Mouse (Mus musculus) hindbrain, embryonic 13.5 days (tissue): ENCODE measurements around the gene Vars2. TPM values are rescaled to one million over a fixed set of nuclear protein-coding genes. Genes with fewer than 3 reads are reported as not detected.

Source experiments
- ATAC-seq: fragments of 200-750 bp; cut with Nextera tagmentation; 2 replicates; pipeline ENCODE4 v1.8.0; 2017; ENCODE audit warnings: moderate TSS enrichment; ENCODE audit not compliant: low FRiP score
- H3K27ac ChIP-seq: fragments of 300-500 bp; sonication (generic); 2 replicates; pipeline ENCODE4 v1.5.1; 2015; ENCODE audit warnings: inconsistent platforms, mild to moderate bottlenecking, moderate library complexity
- H3K27me3 ChIP-seq: fragments of 300-500 bp; sonication (generic); 2 replicates; pipeline ENCODE4 v1.6.1; 2015; ENCODE audit warnings: mild to moderate bottlenecking, inconsistent platforms
- H3K36me3 ChIP-seq: fragments of 300-500 bp; sonication (generic); 2 replicates; pipeline ENCODE4 v1.6.1; 2015; ENCODE audit warnings: mild to moderate bottlenecking, inconsistent platforms
- H3K4me1 ChIP-seq: fragments of 300-500 bp; sonication (generic); replicated peaks from 2 replicates; pipeline ENCODE4 v1.6.1; 2015; ENCODE audit warnings: inconsistent platforms
- H3K4me2 ChIP-seq: fragments of 300-500 bp; sonication (generic); 2 replicates; pipeline ENCODE4 v1.6.1; 2015; ENCODE audit warnings: inconsistent platforms, mild to moderate bottlenecking, moderate library complexity
- H3K4me3 ChIP-seq: fragments of 300-500 bp; sonication (generic); 2 replicates; pipeline ENCODE4 v1.5.1; 2015; ENCODE audit warnings: mild to moderate bottlenecking, inconsistent platforms
- H3K9ac ChIP-seq: fragments of 300-500 bp; sonication (generic); 2 replicates; pipeline ENCODE4 v1.6.1; 2015; ENCODE audit warnings: mild to moderate bottlenecking, inconsistent platforms
- H3K9me3 ChIP-seq: fragments of 300-500 bp; sonication (generic); 2 replicates; pipeline ENCODE4 v1.6.1; 2016; ENCODE audit warnings: inconsistent platforms
- WGBS: fragments of 180-500 bp; shearing (Covaris S2); methylation state at CpG from one replicate; pipeline ENCODE4 v1.1.7; 2015; 5-methylcytosine and 5-hydroxymethylcytosine counted together
- polyA plus RNA-seq: library from polyadenylated mRNA; unstranded; fragments of >200 nt; fragmentation: Nextera tagmentation; extraction: Ambion mirVana; gene quantifications from 2 replicates; pipeline ENCODE4 v1.2.1, GENCODE M21; 2015

Gene Vars2
- polyA plus RNA-seq, 1 experiment from 2014 or later, result 11.8 TPM

DNA sequence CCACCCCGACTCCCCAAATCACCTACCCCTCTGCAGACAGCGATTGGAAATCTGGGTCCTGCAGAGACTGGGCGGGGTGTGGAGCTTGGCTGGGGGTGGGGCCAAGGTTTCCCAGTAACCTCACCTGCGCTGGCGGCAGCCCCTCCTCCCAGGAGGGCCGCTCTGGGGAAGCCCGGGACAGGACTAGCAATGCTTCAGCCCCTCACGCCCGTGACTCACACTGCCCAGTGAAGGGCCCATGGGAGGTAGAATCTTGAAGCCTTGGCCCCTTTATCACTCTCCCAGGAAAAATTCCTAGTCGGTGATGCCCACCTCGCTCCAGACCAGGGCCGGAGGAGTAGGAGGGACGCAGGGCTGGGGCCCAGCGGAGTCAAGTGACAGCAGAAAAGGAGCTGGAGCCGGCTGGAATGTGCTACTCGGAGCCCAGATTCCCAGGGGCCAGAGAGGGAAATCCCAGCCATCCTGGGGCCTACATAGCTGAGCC is 34.6 kb upstream of the Vars2 start:
- Histone ChIP-seq H3K36me3 (no peaks in the 10 kb centered on the region), H3K27ac (peak overlapping the region; percentile 99), H3K9me3 (no peaks in the 10 kb centered on the region), H3K4me2 (peak overlapping the region; percentile 76), H3K27me3 (no peaks in the 10 kb centered on the region), H3K4me1 (peaks cover 68% of the 10 kb centered on the region), H3K9ac (peak overlapping the region; percentile 97), H3K4me3 (peak overlapping the region; percentile 77)
- no peak for ATAC-seq
- 3% methylated on average over 16 of the region's 16 CpGs for WGBS

DNA sequence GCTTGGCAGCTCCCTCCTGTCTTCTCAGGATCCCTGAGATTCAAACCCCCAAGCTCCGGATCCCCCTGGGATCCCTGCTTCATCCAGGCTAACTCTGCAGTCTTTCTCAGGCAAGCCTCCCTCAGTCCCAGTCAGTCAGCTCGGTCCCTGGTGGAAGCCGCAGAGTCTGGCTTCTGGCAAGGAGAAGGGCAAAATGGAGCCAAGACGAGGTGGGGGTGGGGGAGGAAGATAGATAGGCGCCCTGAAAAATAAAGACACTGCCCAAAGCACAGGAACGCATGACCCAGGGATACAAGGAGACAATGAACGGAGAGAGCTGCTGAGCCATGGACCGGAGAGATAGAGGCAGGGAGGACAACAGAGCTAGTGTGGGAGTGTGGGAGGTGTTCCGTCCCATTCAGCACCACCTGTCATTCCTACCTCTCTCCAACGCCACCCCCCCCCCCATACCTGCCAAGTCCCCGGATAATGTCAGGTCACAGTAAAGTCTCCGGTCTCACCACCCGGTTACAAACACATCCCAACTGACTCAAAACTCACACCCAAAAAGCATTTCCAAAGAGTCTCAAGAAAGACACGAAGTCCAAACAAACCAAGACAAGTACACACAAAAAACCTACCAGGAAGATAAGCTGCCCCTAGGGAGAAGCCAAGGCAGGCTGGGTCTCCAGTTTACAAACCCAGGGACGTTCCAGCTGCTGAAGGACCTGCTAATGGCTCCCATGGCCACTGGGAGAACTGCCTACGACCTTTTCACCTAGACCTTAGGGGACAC is 34.0 kb upstream of the Vars2 start:
- ATAC-seq, result no peak
- Histone ChIP-seq H3K27ac (peak overlapping the region; percentile 99), H3K27me3 (no peaks in the 10 kb centered on the region), H3K9me3 (no peaks in the 10 kb centered on the region), H3K36me3 (no peaks in the 10 kb centered on the region), H3K4me3 (peak overlapping the region; percentile 77), H3K4me2 (peak overlapping the region; percentile 76), H3K4me1 (peaks cover 74% of the 10 kb centered on the region), H3K9ac (peak overlapping the region; percentile 97)
- 1% methylated on average over 16 of the region's 16 CpGs for WGBS

DNA sequence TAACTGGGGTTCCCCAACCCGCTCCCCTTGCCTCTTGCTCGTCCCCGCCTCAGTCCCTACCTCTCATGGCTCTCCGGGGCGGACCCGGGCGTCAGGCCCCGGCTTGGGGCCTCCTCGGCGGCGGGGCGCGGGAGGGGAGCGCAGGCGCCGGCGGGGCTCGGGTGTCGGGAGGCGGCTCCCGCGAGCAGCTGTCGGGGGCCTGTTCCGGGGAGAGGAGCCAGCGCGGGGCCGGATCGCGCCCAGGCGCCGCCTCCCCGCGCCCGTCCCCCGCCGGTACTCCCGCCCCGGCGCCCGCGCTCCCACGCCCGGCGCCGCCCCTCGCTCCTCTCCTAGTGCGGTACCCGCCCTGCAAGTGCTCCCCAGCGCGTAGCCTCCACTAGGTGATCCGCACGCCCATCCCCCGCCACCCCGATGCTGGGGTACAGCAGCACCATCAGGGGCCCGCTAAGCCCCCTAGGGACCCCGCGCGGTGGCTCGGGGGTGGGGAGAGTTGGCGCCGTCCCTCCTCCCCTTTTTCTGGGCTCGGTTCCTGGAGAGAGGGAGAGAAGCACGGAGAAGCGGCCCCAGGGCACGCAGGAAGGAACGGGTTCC is 33.1 kb upstream of the Vars2 start:
- peak overlapping the region; percentile 99 for H3K27ac ChIP-seq
- peaks cover 79% of the 10 kb centered on the region for H3K4me1 ChIP-seq
- peak overlapping the region; percentile 77 for H3K4me3 ChIP-seq
- H3K36me3 ChIP-seq, result peaks cover 6% of the 10 kb centered on the region
- H3K4me2 ChIP-seq, result peak overlapping the region; percentile 76
- H3K27me3 ChIP-seq, result no peaks in the 10 kb centered on the region
- no peaks in the 10 kb centered on the region for H3K9me3 ChIP-seq
- ATAC-seq, result peak; percentile 49
- under 1% methylated on average over 45 of the region's 66 CpGs for WGBS
- peak overlapping the region; percentile 97 for H3K9ac ChIP-seq

DNA sequence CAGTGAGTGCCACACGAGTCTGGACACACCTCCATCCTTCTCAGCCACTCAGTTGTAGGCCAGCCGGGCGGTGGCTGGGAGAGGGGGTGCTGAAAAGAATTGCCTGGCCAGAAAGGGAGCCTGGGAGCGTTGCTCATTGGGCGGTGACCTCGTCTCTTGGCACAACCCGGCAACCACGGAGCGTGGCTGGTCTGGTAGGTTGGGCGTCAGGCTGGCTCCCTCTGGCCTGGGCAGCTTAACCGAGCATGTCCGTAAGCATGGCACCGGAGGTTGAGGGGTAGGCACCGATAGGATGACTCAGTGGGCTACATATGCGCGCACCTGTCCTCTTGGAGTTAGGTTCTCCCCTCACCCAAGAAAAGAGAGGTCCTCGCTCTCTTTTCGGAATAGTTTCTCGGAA is 32.5 kb upstream of the Vars2 start:
- Histone ChIP-seq H3K27me3 (no peaks in the 10 kb centered on the region), H3K36me3 (peaks cover 11% of the 10 kb centered on the region), H3K27ac (peak overlapping the region; percentile 99), H3K4me3 (peak overlapping the region; percentile 77), H3K4me1 (peaks cover 75% of the 10 kb centered on the region), H3K9ac (peak overlapping the region; percentile 97), H3K4me2 (peak overlapping the region; percentile 76), H3K9me3 (no peaks in the 10 kb centered on the region)
- 2% methylated on average over 19 of the region's 19 CpGs for WGBS
- no peak for ATAC-seq

DNA sequence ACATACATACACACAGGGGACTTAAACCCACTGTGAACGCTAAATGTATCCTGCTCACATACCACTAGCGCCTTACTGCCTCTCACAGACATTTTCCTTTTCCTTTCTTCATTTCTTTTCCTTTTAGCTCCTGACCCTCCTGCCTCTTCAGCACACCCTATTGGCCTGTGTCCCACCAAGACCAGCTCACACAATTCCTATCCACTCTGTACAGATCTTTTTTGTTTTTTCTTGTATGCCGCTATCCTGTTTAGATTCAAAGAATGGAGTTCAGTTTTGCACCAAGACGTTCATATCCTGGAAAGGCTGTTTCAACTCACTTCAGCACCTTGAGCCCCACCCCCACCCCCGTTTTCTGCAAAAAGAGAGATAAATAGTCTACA is 31.1 kb upstream of the Vars2 start:
- ATAC-seq, result no peak
- H3K4me3 ChIP-seq, result peak overlapping the region; percentile 77
- H3K36me3 ChIP-seq, result peaks cover 17% of the 10 kb centered on the region
- H3K4me2 ChIP-seq, result peak overlapping the region; percentile 76
- 18% methylated on average over 5 of the region's 5 CpGs for WGBS
- H3K9ac ChIP-seq, result peak overlapping the region; percentile 80
- no peaks in the 10 kb centered on the region for H3K9me3 ChIP-seq
- H3K27me3 ChIP-seq, result no peaks in the 10 kb centered on the region
- H3K4me1 ChIP-seq, result peaks cover 61% of the 10 kb centered on the region
- H3K27ac ChIP-seq, result peak overlapping the region; percentile 99

DNA sequence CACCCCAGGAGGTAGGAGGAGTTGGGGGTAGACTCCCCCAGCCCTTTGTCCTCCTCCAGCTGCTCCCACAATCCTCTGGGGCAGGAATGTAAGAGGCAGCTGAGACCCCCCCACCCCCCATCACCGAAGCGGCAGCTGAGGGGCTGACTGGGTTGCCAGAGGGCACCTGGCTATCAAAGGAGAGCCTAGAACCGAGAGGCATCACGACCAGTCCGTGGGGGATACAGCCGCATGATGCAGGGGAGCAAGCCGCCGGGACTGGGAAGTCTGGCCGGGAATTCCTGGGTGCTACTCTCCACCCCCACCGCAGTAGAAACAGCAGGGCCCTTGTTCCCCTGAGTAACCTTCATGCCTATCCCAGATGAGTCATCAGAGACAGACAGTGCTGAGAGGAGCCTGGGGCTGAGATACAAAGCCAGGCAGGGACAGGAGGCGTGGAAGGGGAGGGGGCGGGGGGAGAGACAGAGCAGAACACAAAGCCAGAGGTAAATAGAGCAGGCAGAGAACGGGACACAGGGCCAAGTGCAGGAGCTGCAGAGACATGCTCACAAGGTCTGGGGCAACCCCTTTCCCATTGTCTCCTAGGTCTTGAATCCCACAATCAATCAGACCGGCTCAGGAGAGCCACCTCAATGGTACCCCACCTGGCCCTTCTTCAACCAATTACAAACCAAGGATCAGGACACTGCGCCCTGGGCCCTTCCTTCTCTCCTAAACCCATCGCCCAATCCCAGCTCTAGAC is 30.5 kb upstream of the Vars2 start:
- peaks cover 58% of the 10 kb centered on the region for H3K4me1 ChIP-seq

DNA sequence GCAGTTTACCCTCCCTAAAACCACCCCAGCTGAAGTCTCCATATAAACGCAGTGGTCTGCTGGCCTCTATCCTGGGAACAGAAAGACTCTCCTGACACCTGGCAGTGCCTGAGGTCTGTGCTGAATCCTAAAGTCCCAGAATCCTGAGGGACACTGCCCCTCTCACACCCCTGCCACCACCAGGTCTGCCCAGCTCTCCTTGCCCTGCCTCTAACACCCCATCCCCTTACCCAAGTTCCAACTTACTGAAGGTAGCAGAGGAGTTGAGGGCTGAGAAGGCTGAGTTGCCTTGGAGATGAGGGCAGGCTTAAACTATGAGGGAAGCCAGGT is 30.0 kb upstream of the Vars2 start:
- peaks cover 55% of the 10 kb centered on the region for H3K4me1 ChIP-seq

More for the DNA sequence above, 30.5 kb upstream of the Vars2 start:
- Histone ChIP-seq H3K4me2 (peak overlapping the region; percentile 76), H3K27me3 (no peaks in the 10 kb centered on the region), H3K9ac (peak overlapping the region; percentile 80), H3K27ac (peak overlapping the region; percentile 99), H3K4me3 (peak overlapping the region; percentile 77), H3K36me3 (peaks cover 22% of the 10 kb centered on the region), H3K9me3 (no peaks in the 10 kb centered on the region)
- under 1% methylated on average over 16 of the region's 16 CpGs for WGBS
- ATAC-seq, result peak; percentile 67

DNA sequence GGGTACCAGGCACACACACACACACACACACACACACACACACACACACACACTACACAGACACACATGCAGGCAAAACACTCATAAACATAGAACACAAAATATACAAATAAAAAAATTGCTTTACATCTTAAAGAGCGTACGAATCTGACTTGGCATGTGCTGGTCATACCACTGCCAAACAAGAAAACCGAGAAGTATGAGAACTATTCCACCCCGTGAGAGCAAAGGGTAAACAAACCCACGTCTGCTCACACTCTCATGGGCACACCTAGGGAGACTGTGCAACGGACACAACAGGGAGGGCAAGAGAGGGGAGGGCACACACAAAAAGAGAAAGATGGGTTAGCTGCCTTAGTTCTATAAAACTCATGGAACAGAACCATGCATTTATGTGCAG is 29.3 kb upstream of the Vars2 start:
- Histone ChIP-seq H3K27ac (peak overlapping the region; percentile 99), H3K9me3 (no peaks in the 10 kb centered on the region), H3K27me3 (no peaks in the 10 kb centered on the region), H3K9ac (peak overlapping the region; percentile 80), H3K4me2 (peak overlapping the region; percentile 76), H3K4me1 (peaks cover 48% of the 10 kb centered on the region), H3K36me3 (peaks cover 35% of the 10 kb centered on the region), H3K4me3 (peak overlapping the region; percentile 77)
- WGBS, result 56% methylated on average over 6 of the region's 6 CpGs
- no peak for ATAC-seq

More for the DNA sequence above, 30.0 kb upstream of the Vars2 start:
- Histone ChIP-seq H3K4me2 (peak overlapping the region; percentile 76), H3K4me3 (peak overlapping the region; percentile 77), H3K36me3 (peaks cover 28% of the 10 kb centered on the region), H3K27ac (peak overlapping the region; percentile 99), H3K9me3 (no peaks in the 10 kb centered on the region), H3K27me3 (no peaks in the 10 kb centered on the region), H3K9ac (peak overlapping the region; percentile 80)
- no peak; the same call in 1 of the 2 replicates for ATAC-seq
- WGBS, result 11% methylated on average over 1 of the region's 1 CpGs

DNA sequence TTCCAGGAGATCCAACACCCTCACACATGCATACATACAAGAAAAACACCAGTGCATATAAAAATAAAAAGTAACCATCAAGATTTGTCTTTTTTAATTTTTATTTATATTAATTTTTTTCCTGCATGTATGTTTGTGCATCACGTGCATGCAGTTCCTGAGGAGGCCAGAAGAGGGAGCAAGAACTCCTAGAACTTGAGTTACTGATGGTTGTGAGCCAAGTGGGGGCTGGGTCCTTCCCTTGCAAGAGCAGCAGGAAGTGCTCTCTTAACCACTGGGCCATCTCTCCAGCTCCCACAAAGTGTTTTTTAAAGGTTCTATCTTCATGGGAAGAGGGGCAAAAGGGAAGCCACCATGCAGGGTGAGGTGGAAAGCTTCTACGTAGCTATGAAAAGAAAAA is 27.9 kb upstream of the Vars2 start:
- Histone ChIP-seq H3K4me1 (peaks cover 41% of the 10 kb centered on the region), H3K36me3 (peaks cover 49% of the 10 kb centered on the region)
- ATAC-seq, result no peak

DNA sequence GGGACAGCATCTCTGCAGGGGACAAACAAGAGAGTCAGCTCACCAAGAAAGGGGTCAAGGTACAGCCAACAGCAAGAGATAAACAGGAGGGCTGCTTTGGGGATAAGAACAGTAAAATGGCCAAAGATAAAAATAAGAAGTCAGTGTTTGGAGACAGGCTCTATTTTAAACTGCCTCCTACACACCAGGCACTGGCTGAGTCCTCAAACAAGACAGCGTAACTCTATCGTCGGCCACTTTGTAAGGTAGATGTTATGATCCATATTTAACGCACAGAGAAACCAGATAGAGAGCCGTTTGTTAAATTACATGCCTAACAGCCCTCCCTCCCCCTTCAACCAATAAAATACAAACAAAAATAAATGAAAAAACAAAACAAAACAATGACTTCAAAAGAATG is 26.5 kb upstream of the Vars2 start:
- H3K4me1 ChIP-seq, result peaks cover 30% of the 10 kb centered on the region
- no peak overlapping the region for H3K4me3 ChIP-seq
- H3K27me3 ChIP-seq, result no peaks in the 10 kb centered on the region
- WGBS, result 94% methylated on average over 5 of the region's 5 CpGs
- no peak for ATAC-seq
- H3K36me3 ChIP-seq, result peaks cover 62% of the 10 kb centered on the region
- no peak overlapping the region for H3K27ac ChIP-seq
- H3K9ac ChIP-seq, result 0 out of 2 replicates have a peak overlapping the region, but pooled peaks have one; percentile 19
- no peaks in the 10 kb centered on the region for H3K9me3 ChIP-seq
- no peak overlapping the region for H3K4me2 ChIP-seq

More for the DNA sequence above, 27.9 kb upstream of the Vars2 start:
- Histone ChIP-seq H3K9me3 (no peaks in the 10 kb centered on the region), H3K27me3 (no peaks in the 10 kb centered on the region), H3K27ac (no peak overlapping the region), H3K4me3 (no peak overlapping the region), H3K9ac (no peak overlapping the region), H3K4me2 (no peak overlapping the region)
- WGBS, result 91% methylated on average over 2 of the region's 2 CpGs

DNA sequence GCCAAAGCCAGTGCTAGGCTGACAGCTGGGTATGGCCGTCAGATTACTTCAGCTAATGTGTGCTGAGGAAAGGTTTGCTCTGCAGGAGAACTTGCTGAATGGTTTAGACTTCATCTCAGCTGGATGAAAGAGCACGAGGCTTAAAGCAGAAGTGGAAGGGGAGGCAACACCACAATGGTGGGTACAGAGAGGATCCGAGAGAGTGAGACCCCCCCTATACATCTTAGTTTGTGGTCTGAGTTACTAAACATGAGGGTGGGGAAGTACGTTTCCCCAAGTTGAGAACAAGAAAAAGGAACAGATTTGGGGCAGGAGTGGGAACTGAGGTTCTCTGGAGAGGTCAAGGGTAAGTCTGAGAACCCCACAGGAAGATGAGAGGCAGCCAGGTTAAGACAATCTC is 25.0 kb upstream of the Vars2 start:
- ATAC-seq, result no peak
- H3K9ac ChIP-seq, result no peak overlapping the region
- WGBS, result 88% methylated on average over 4 of the region's 4 CpGs

DNA sequence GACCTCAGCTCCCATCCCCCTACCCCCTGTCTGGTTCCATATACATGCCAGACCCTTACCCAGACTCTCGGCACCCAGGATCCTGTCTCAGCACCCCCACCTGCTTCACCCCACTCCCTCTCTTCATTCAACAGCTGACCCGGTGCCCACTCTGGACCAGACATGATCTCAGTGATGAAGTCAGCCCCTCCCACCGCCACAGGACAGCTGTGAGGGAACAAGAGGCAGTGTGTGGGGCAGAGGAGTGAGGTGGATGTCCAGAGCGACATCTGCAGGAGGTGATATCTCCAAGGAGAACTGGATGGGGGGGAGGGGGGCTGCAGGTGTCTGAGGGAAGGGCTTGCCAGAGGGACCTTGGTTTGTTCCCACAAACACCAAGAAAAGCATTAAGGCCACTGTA is 24.4 kb upstream of the Vars2 start:
- H3K9ac ChIP-seq, result no peak overlapping the region
- H3K4me2 ChIP-seq, result no peak overlapping the region
- no peak for ATAC-seq
- WGBS, result 78% methylated on average over 4 of the region's 4 CpGs
- H3K27me3 ChIP-seq, result no peaks in the 10 kb centered on the region
- H3K27ac ChIP-seq, result no peak overlapping the region
- H3K4me3 ChIP-seq, result no peak overlapping the region
- no peaks in the 10 kb centered on the region for H3K9me3 ChIP-seq
- H3K36me3 ChIP-seq, result peaks cover 83% of the 10 kb centered on the region
- H3K4me1 ChIP-seq, result peaks cover 10% of the 10 kb centered on the region

More for the DNA sequence above, 25.0 kb upstream of the Vars2 start:
- no peak overlapping the region for H3K4me2 ChIP-seq
- no peaks in the 10 kb centered on the region for H3K27me3 ChIP-seq
- peaks cover 15% of the 10 kb centered on the region for H3K4me1 ChIP-seq
- no peak overlapping the region for H3K27ac ChIP-seq
- no peaks in the 10 kb centered on the region for H3K9me3 ChIP-seq
- no peak overlapping the region for H3K4me3 ChIP-seq
- H3K36me3 ChIP-seq, result peaks cover 78% of the 10 kb centered on the region
